In genomic region chr11:39255425-39255824, GRCm38 (mm10) we compare ENCODE assay signal across 30 mouse cellular contexts.
DNase-seq lines count a peak whose midpoint lies in the region; ATAC-seq and TF ChIP-seq lines count a peak whose summit lies in the region.
"Had no signal": no experiment of that assay in that cellular context is flagged by ENCODE, and none has a peak within 500 bp of the region (broad histone marks: within the 10 kb centered on the region; RNA-seq: fewer than 3 reads in every experiment).

No protein-coding gene starts in this region.

- no peak overlapping the region for H3K9ac ChIP-seq in forebrain, embryonic 14.5 days (ENCODE audit: low read length)
- H3K9ac ChIP-seq in intestine, embryonic 15.5 days = no peak overlapping the region
- H3K9ac ChIP-seq: embryonic facial prominence, embryonic 12.5 days; embryonic facial prominence, embryonic 15.5 days; heart, embryonic 13.5 days; hindbrain, embryonic 14.5 days had no signal

- no peak overlapping the region for H3K4me2 ChIP-seq in forebrain, embryonic 14.5 days (ENCODE audit: low read length)
- H3K4me2 ChIP-seq in intestine, embryonic 15.5 days (replicated peaks) = no peak overlapping the region
- H3K4me2 ChIP-seq: embryonic facial prominence, embryonic 12.5 days; embryonic facial prominence, embryonic 15.5 days; heart, embryonic 13.5 days; hindbrain, embryonic 14.5 days had no signal

- TF ChIP-seq CTCF in brain, embryonic 14.5 days (IDR thresholded peaks at IDR 0.05; ENCODE audit: borderline replicate concordance, extremely low read depth, insufficient read depth, insufficient read length) = no peak

- ATAC-seq in forebrain, embryonic 14.5 days = 0 out of 2 replicates have a peak, but pooled peaks have one; percentile 34
- ATAC-seq in intestine, embryonic 15.5 days = no peak
- ATAC-seq: hindbrain, postnatal 0 days; inflammation-experienced regulatory T-cells, adult 6 months; intestine, postnatal 0 days; Patski had no signal

- TF ChIP-seq POLR2A in brain, embryonic 14.5 days (IDR thresholded peaks at IDR 0.05; ENCODE audit: borderline replicate concordance, extremely low read depth, insufficient read depth, insufficient read length, poor library complexity, severe bottlenecking) = no peak

- WGBS in forebrain, embryonic 14.5 days = 56% methylated on average over 1 of the region's 1 CpGs
- WGBS in forebrain, embryonic 10.5 days = 74% methylated on average over 1 of the region's 1 CpGs
- WGBS in intestine, embryonic 15.5 days = 44% methylated on average over 1 of the region's 1 CpGs

- no peaks in the 10 kb centered on the region for H3K36me3 ChIP-seq in forebrain, embryonic 14.5 days (ENCODE audit: control insufficient read depth, insufficient read depth, low read length)
- no peaks in the 10 kb centered on the region for H3K36me3 ChIP-seq in forebrain, embryonic 10.5 days (replicated peaks)
- H3K36me3 ChIP-seq in intestine, embryonic 15.5 days = no peaks in the 10 kb centered on the region
- H3K36me3 ChIP-seq: embryonic facial prominence, embryonic 12.5 days; embryonic facial prominence, embryonic 15.5 days; G1E; heart, embryonic 10.5 days; heart, embryonic 13.5 days had no signal

- peak; percentile 45 for DNase-seq in forebrain, embryonic 14.5 days (ENCODE audit: low spot score)
- no peak for DNase-seq in forebrain, embryonic 10.5 days (ENCODE audit: extremely low spot score, low spot score)
- peak; percentile 3 for DNase-seq in layer of hippocampus, adult 9-10 months (ENCODE audit: low spot score)
- no peak for DNase-seq in layer of hippocampus, postnatal 10 days (ENCODE audit: low spot score in 2 of 2)
- peak; percentile 55 for DNase-seq in brain, embryonic 14.5 days (ENCODE audit: low read depth)
- DNase-seq: adrenal gland, postnatal 10 days; adrenal gland, postnatal 36 days; B cell, adult 2 months; cerebellum, adult 11 months; cerebellum, adult 2 months; cerebellum, adult 9-11 months; cerebellum, postnatal 25 days; gastrocnemius, postnatal 10 days; gastrocnemius, postnatal 36 days; heart, adult 2 months; heart, postnatal 14 days; heart, postnatal 4 days; kidney, adult 2 months had no signal

- H3K4me1 ChIP-seq in forebrain, embryonic 14.5 days (ENCODE audit: control insufficient read depth, insufficient read depth, low read length) = no peaks in the 10 kb centered on the region
- H3K4me1 ChIP-seq in forebrain, embryonic 10.5 days = no peaks in the 10 kb centered on the region
- H3K4me1 ChIP-seq in intestine, embryonic 15.5 days (replicated peaks) = no peaks in the 10 kb centered on the region
- H3K4me1 ChIP-seq: embryonic facial prominence, embryonic 12.5 days; embryonic facial prominence, embryonic 15.5 days; heart, embryonic 10.5 days; heart, embryonic 13.5 days had no signal

- H3K27ac ChIP-seq in forebrain, embryonic 14.5 days (ENCODE audit: low read depth, low read length) = no peak overlapping the region
- no peak overlapping the region for H3K27ac ChIP-seq in forebrain, embryonic 10.5 days
- no peak overlapping the region for H3K27ac ChIP-seq in intestine, embryonic 15.5 days
- H3K27ac ChIP-seq: embryonic facial prominence, embryonic 12.5 days; embryonic facial prominence, embryonic 15.5 days; heart, adult 2 months; heart, embryonic 10.5 days; heart, embryonic 13.5 days; hindbrain, embryonic 14.5 days; hindbrain, postnatal 0 days had no signal

- no peaks in the 10 kb centered on the region for H3K9me3 ChIP-seq in forebrain, embryonic 14.5 days (replicated peaks; ENCODE audit: control insufficient read depth, low read length)
- no peaks in the 10 kb centered on the region for H3K9me3 ChIP-seq in forebrain, embryonic 10.5 days
- H3K9me3 ChIP-seq in intestine, embryonic 15.5 days = no peaks in the 10 kb centered on the region
- H3K9me3 ChIP-seq: embryonic facial prominence, embryonic 12.5 days; embryonic facial prominence, embryonic 15.5 days; G1E; heart, embryonic 10.5 days; heart, embryonic 13.5 days had no signal

- H3K4me3 ChIP-seq in forebrain, embryonic 14.5 days (ENCODE audit: low read depth, low read length) = no peak overlapping the region
- no peak overlapping the region for H3K4me3 ChIP-seq in forebrain, embryonic 10.5 days
- H3K4me3 ChIP-seq in intestine, embryonic 15.5 days (replicated peaks) = no peak overlapping the region
- H3K4me3 ChIP-seq: embryonic facial prominence, embryonic 12.5 days; embryonic facial prominence, embryonic 15.5 days; heart, adult 2 months; heart, embryonic 10.5 days; heart, embryonic 13.5 days had no signal

- no peaks in the 10 kb centered on the region for H3K27me3 ChIP-seq in forebrain, embryonic 14.5 days (replicated peaks; ENCODE audit: control insufficient read depth, insufficient read depth, low read length)
- H3K27me3 ChIP-seq in forebrain, embryonic 10.5 days (ENCODE audit: poor library complexity, severe bottlenecking) = no peaks in the 10 kb centered on the region
- H3K27me3 ChIP-seq in intestine, embryonic 15.5 days (replicated peaks) = no peaks in the 10 kb centered on the region
- H3K27me3 ChIP-seq: CH12.LX; embryonic facial prominence, embryonic 12.5 days; embryonic facial prominence, embryonic 15.5 days; heart, embryonic 13.5 days; Patski had no signal

Comparison
In these comparisons a context has a peak if more than half of its experiments do, and no peak if none do; other contexts are left out.
1. DNase-seq: peak in forebrain, embryonic 14.5 days (single experiment), layer of hippocampus, adult 9-10 months (single experiment) and brain, embryonic 14.5 days (single experiment); none in forebrain, embryonic 10.5 days (single experiment) and layer of hippocampus, postnatal 10 days (0 of 2).